Mouse (Mus musculus) hindbrain, embryonic 10.5 days (tissue): ENCODE data around the gene Zfp36. TPM values are rescaled to one million over a fixed set of nuclear protein-coding genes. Genes with fewer than 3 reads are reported as not detected.

Experiments used
- DNase-seq: peaks from one replicate; pipeline ENCODE4 v3.0.0-alpha.2; 2017; ENCODE audit warnings: low spot score
- H3K27ac ChIP-seq: fragments of 300-500 bp; sonication (generic); 2 replicates; pipeline ENCODE4 v1.5.1; 2016; ENCODE audit warnings: mild to moderate bottlenecking, moderate library complexity
- H3K27me3 ChIP-seq: fragments of 300-500 bp; sonication (generic); 2 replicates; pipeline ENCODE4 v1.6.1; 2016; ENCODE audit warnings: mild to moderate bottlenecking; ENCODE audit not compliant: poor library complexity, insufficient read depth, severe bottlenecking
- H3K36me3 ChIP-seq: fragments of 300-500 bp; sonication (generic); 2 replicates; pipeline ENCODE4 v1.6.1; 2016; ENCODE audit warnings: mild to moderate bottlenecking, moderate library complexity
- H3K4me1 ChIP-seq: fragments of 300-500 bp; sonication (generic); replicated peaks from 2 replicates; pipeline ENCODE4 v1.6.1; 2016; ENCODE audit warnings: mild to moderate bottlenecking
- H3K4me3 ChIP-seq: fragments of 300-500 bp; sonication (generic); 2 replicates; pipeline ENCODE4 v1.5.1; 2016; ENCODE audit warnings: mild to moderate bottlenecking, moderate library complexity
- H3K9me3 ChIP-seq: fragments of 300-500 bp; sonication (generic); 2 replicates; pipeline ENCODE4 v1.6.1; 2016; ENCODE audit warnings: mild to moderate bottlenecking, moderate library complexity
- WGBS: fragments of 180-500 bp; shearing (Covaris S2); methylation state at CpG from one replicate; pipeline ENCODE4 v1.1.7; 2016; 5-methylcytosine and 5-hydroxymethylcytosine counted together
- polyA plus RNA-seq: library from polyadenylated mRNA; unstranded; fragments of >200 nt; fragmentation: Nextera tagmentation; extraction: Ambion mirVana; gene quantifications from 2 replicates; pipeline ENCODE4 v1.2.1, GENCODE M21; 2016

The Zfp36 gene
- polyA plus RNA-seq, 1 experiment from 2014 or later, result 5.8 TPM

DNA sequence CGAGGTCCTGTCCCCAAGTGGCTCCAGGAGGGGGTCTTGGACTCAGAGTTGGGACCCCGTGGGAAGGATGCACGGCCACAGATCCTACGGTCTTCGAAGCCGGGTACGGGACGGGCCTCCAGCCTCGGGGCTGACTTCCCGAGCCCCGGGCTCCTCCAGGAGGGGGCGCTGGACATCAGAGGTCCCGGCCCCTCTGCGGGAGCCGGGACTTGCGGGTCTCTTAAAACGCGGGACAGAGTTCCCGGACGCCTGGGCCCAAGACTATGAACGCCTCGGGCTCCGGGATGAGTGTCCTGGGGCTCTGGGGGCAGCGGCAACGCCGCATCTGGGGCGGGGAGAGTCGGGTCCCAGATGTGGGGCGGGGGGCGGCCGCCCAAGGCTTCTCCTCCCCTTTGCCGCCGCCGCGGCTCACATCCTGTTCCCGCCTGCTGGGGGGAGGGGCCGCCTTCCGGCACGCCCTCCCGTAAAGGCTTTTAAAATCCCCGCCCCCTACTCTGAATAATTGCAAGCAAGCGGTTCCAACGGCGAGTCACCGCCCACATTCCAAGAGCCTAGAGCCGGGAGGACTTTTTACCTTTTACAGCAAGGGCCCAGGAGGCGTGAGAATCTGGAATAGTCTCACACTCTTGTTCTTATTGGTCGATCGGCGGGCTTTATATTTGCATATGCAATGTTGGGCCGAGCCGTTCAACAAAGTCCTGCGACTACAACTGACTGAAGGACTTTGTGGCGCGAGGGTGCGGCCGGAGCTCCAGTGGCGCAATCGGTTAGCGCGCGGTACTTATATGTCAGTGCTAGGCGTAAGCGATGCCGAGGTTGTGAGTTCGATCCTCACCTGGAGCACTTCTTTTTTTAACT, 7.6 kb downstream of the Zfp36 start, which contains the start of gene Plekhg2:
TSS of gene Plekhg2 (minus strand) at position 349 of the 858 bp plus-strand sequence.
- Histone ChIP-seq H3K27ac (peak within 1 kb of the TSS; percentile 95), H3K4me3 (peak within 1 kb of the TSS; percentile 74), H3K9me3 (no peaks in the 10 kb centered on the region), H3K27me3 (peaks cover 7% of the 10 kb centered on the region), H3K4me1 (peaks cover 74% of the 10 kb centered on the region), H3K36me3 (peaks cover 33% of the 10 kb centered on the region)
- DNase-seq, result peak; percentile 98
- under 1% methylated on average over 66 of the region's 66 CpGs for WGBS

GRCm38 (mm10) chr7:28371514-28371989, 8.5 kb downstream of the Zfp36 start:
- peak overlapping the region; percentile 95 for H3K27ac ChIP-seq
- no peaks in the 10 kb centered on the region for H3K27me3 ChIP-seq
- peaks cover 40% of the 10 kb centered on the region for H3K36me3 ChIP-seq
- peak; percentile 69 for DNase-seq
- under 1% methylated on average over 43 of the region's 43 CpGs for WGBS
- no peaks in the 10 kb centered on the region for H3K9me3 ChIP-seq
- peaks cover 65% of the 10 kb centered on the region for H3K4me1 ChIP-seq
- H3K4me3 ChIP-seq, result peak overlapping the region; percentile 74

- peak overlapping the region; percentile 74 for H3K4me3 ChIP-seq
- no peaks in the 10 kb centered on the region for H3K27me3 ChIP-seq
- peaks cover 60% of the 10 kb centered on the region for H3K4me1 ChIP-seq
- H3K36me3 ChIP-seq, result peaks cover 45% of the 10 kb centered on the region
- no peaks in the 10 kb centered on the region for H3K9me3 ChIP-seq
- WGBS, result 13% methylated on average over 11 of the region's 11 CpGs
- H3K27ac ChIP-seq, result peak overlapping the region; percentile 95
- no peak for DNase-seq
Measured at GRCm38 (mm10) chr7:28370977-28371513, 9.0 kb downstream of the Zfp36 start.

DNA sequence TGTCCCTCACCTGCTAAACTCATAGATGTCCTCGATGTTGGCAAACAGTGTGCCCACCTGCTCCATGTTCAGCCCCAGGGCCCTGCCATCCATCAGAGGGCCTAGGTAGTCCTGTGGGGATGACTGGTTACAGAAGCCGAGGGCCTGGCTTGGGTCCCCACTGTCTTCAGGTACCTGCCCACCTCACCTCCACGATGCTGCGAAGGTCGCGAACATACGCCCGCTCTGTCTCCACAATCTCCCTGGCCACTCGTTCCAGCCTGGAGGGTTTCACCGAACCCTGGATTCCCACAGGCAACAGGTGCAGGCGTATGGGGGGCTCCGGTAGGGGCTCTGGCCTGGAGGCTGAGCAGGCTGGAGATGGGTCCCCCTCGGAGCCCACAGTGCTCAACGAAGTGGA, 10.0 kb downstream of the Zfp36 start:
- WGBS, result 94% methylated on average over 14 of the region's 14 CpGs
- peak overlapping the region; percentile 74 for H3K4me3 ChIP-seq
- H3K27me3 ChIP-seq, result no peaks in the 10 kb centered on the region
- peak overlapping the region; percentile 95; the same call in 1 of the 2 replicates for H3K27ac ChIP-seq
- no peaks in the 10 kb centered on the region for H3K9me3 ChIP-seq
- DNase-seq, result no peak
- H3K36me3 ChIP-seq, result peaks cover 55% of the 10 kb centered on the region
- H3K4me1 ChIP-seq, result peaks cover 50% of the 10 kb centered on the region

- no peak for DNase-seq
- WGBS, result 93% methylated on average over 16 of the region's 16 CpGs
- Histone ChIP-seq H3K36me3 (peaks cover 71% of the 10 kb centered on the region), H3K4me1 (peaks cover 37% of the 10 kb centered on the region), H3K27ac (peak overlapping the region; percentile 12; the same call in 1 of the 2 replicates), H3K9me3 (no peaks in the 10 kb centered on the region), H3K27me3 (no peaks in the 10 kb centered on the region), H3K4me3 (peak overlapping the region; percentile 27; the same call in 1 of the 2 replicates)
Measured at GRCm38 (mm10) chr7:28368276-28368920, 11.7 kb downstream of the Zfp36 start.

DNA sequence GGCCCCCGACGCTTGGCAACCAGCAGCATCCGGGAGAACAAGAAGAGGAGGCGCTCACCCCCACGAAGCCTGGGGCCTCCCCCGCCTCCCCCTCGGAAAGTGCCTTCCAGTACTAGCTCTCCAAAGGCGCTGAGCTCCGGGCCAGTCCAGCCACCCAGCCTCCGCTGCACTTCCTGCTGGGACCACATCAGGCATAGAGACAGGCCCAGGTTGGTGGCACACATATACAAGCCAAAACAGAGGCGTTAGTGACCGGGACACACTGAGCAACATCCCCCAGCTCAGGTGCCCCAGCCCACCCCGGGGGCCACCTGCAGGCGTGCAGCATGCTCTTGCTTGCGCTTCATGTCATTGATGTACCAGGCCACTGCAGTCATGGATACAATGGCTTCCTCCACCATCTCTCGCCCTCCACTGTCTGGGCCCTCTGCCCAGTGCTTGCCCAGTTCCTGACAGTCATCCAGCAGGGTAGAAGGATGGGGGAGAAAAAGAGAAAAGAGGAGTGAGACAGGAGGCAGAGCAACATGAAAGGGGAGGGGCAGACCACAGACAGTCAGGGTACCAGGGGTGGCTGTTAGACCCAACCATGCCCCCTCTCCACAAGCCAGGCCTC, 12.3 kb downstream of the Zfp36 start:
- H3K36me3 ChIP-seq, result peaks cover 77% of the 10 kb centered on the region
- peak overlapping the region; percentile 16; the same call in 1 of the 2 replicates for H3K4me3 ChIP-seq
- DNase-seq, result no peak
- WGBS, result 91% methylated on average over 16 of the region's 16 CpGs
- peaks cover 37% of the 10 kb centered on the region for H3K4me1 ChIP-seq
- H3K27me3 ChIP-seq, result no peaks in the 10 kb centered on the region
- no peaks in the 10 kb centered on the region for H3K9me3 ChIP-seq
- no peak overlapping the region for H3K27ac ChIP-seq

DNA sequence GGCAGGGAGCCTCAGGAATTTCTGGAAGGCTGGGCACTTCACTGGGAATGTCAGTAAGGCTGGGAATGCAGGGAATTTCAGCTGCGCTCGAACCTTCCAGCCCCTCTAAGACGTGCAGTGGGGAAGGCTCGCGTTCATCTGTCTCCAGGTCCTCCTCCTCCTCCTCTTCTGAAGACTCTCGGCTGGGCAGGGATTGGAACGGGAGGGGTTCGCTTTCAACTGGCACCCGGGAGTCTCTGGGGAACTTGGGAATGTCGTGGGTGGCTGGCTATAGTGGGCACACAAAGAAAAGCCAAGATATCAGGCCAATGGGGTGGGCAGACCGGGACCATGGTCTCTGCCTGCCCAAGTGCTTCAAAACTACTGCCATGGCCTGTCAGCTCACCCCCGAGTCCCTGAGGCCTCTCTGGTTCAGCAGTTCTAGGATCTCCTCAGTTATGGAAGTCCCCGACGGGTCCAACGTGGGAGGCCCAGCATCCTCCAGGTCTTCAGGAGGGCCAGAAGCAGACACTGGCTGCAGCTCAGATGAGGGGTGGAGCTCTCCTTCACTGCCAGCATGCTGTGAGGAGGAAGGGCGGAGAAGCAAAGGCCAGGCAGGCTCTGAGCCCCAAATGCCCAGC, 17.5 kb downstream of the Zfp36 start:
- Histone ChIP-seq H3K27ac (no peak overlapping the region), H3K9me3 (peaks cover 5% of the 10 kb centered on the region; the same call in 1 of the 2 replicates), H3K27me3 (no peaks in the 10 kb centered on the region), H3K4me1 (peaks cover 10% of the 10 kb centered on the region), H3K36me3 (peaks cover 91% of the 10 kb centered on the region), H3K4me3 (no peak overlapping the region)
- DNase-seq, result no peak
- WGBS, result 87% methylated on average over 16 of the region's 16 CpGs

DNA sequence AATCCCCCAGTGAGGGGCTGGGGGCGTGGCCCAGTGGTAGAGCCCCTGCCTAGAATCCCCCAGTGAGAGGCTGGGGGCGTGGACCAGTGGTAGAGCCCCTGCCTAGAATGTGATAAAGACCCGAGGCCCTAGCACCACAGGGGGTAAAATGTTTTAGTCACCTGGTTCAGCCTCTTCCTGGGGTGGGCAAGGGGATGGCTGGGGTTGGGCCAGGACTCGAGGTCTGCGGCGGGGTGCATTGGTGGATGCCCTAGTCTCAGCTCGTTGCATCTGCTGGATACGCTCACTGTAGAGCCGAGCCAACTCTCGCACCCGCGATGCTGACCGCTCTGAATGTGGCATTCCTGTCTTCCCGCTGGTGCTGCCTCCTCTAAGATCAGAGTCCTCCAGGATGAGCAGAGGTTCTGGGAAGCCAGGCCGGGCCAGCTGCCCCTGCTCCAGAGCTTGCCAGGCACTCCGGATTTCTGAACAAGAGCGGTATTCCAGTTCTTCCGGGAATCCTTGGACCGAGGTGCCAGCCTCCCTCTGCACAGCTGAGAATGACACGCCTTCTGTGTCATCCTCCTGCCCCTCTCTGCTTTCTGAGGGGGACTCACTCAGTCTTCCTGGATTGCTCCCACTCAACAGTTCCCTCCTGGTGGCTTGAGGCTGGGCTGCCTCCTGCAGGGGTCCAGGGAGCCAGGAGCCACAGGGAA, 18.3 kb downstream of the Zfp36 start:
- no peak for DNase-seq
- WGBS, result 94% methylated on average over 20 of the region's 20 CpGs
- H3K4me1 ChIP-seq, result peaks cover 18% of the 10 kb centered on the region
- peaks cover 5% of the 10 kb centered on the region; the same call in 1 of the 2 replicates for H3K9me3 ChIP-seq
- peaks cover 83% of the 10 kb centered on the region for H3K36me3 ChIP-seq
- no peaks in the 10 kb centered on the region for H3K27me3 ChIP-seq
- no peak overlapping the region for H3K27ac ChIP-seq
- no peak overlapping the region for H3K4me3 ChIP-seq

DNA sequence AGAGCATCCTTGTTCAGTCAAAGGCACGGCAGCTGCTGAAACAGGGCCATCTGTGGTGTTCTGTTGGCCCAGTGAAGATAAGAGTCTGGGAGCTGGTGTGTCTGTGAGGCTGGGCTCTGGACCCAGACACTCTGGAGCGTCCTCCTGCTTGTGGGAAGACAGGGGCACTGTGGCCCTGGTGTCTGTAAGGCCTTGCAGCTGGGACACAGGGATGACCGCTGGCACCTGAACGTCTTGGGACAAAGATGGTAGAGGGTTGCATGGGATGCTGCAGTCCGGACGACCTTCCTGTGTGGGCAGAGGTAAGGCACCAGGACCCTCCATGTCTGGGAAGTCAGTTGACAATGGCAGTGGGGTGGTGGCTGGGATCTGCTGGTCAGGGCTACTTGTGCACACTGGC, 19.8 kb downstream of the Zfp36 start:
- Histone ChIP-seq H3K4me3 (no peak overlapping the region), H3K27ac (no peak overlapping the region), H3K9me3 (peaks cover 5% of the 10 kb centered on the region; the same call in 1 of the 2 replicates), H3K4me1 (peaks cover 23% of the 10 kb centered on the region), H3K36me3 (peaks cover 71% of the 10 kb centered on the region), H3K27me3 (no peaks in the 10 kb centered on the region)
- no peak for DNase-seq
- 99% methylated on average over 6 of the region's 6 CpGs for WGBS

DNA sequence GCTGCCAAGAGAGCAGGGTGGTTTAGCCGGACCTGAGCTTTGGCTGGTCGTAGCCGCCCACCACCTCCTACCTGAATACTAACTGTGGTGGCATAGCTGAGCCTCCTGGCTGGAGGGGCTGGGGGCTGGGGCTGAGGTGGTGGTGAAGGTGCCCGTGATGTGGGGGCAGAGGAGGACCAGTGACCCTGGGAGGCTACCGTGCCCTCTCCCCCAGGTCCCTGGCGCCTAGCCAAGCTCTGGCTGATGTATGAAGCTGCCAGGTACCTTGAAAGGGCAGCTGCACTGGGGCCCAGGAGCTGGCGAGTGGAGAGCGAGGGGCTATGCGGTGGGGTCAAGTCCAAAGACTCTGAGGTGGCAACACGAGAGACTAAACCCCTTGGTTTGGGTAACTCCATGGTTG, 20.2 kb downstream of the Zfp36 start:
- H3K4me3 ChIP-seq, result no peak overlapping the region
- H3K9me3 ChIP-seq, result peaks cover 5% of the 10 kb centered on the region; the same call in 1 of the 2 replicates
- H3K27me3 ChIP-seq, result no peaks in the 10 kb centered on the region
- peaks cover 23% of the 10 kb centered on the region for H3K4me1 ChIP-seq
- DNase-seq, result no peak
- 93% methylated on average over 10 of the region's 10 CpGs for WGBS
- H3K36me3 ChIP-seq, result peaks cover 71% of the 10 kb centered on the region
- no peak overlapping the region for H3K27ac ChIP-seq

GRCm38 (mm10) chr7:28358431-28358830, 21.6 kb downstream of the Zfp36 start:
- Histone ChIP-seq H3K27ac (no peak overlapping the region), H3K4me1 (peaks cover 23% of the 10 kb centered on the region), H3K4me3 (no peak overlapping the region), H3K27me3 (no peaks in the 10 kb centered on the region), H3K9me3 (peaks cover 5% of the 10 kb centered on the region; the same call in 1 of the 2 replicates), H3K36me3 (peaks cover 71% of the 10 kb centered on the region)
- DNase-seq, result no peak
- 68% methylated on average over 7 of the region's 7 CpGs for whole genome bisulfite sequencing
